Mouse (Mus musculus): Measurements from ENCODE around the gene Nr5a1. TPM values are rescaled to one million over a fixed set of nuclear protein-coding genes. Genes with fewer than 3 reads are reported as not detected.

Gene Nr5a1
- polyA plus RNA-seq (2021; fragmentation: Nextera tagmentation) = not detected in 2 replicates
- long read RNA-seq, experiment 1 = 0 reads
- long read RNA-seq, experiment 2 = 0 reads

GRCm38 (mm10) chr2:38714324-38714723 lies at the start of gene Nr5a1:
Gene Nr5a1 (minus strand): TSS chr2:38714542.

GRCm38 (mm10) chr2:38643625-38644427 lies 70.5 kb downstream of the Nr5a1 start, which contains the start of gene Psmb7:
Gene Psmb7 (minus strand): TSS chr2:38644087.

Other genes starting within 250 kb of the Nr5a1 start
- 66.5 and 77.1 TPM in 2 replicates for gene Nek6, start 202.9 kb downstream of the Nr5a1 start, polyA plus RNA-seq (2021; fragmentation: Nextera tagmentation)
- 95.4 and 98.3 TPM in 2 replicates for gene Psmb7, start 70.5 kb downstream of the Nr5a1 start, polyA plus RNA-seq (2021; fragmentation: Nextera tagmentation)
- gene Nr6a1, start 213.1 kb upstream of the Nr5a1 start, polyA plus RNA-seq (2021; fragmentation: Nextera tagmentation) = 0.36 and 0.39 TPM in 2 replicates
- 0.54 and 1.1 TPM in 2 replicates for gene Olfml2a, start 217.4 kb upstream of the Nr5a1 start, polyA plus RNA-seq (2021; fragmentation: Nextera tagmentation)

Measured in layer of hippocampus, adult 6 months (tissue).